Mouse (Mus musculus): Measurements from ENCODE around the gene Cldn34c3. TPM values are rescaled to one million over a fixed set of nuclear protein-coding genes. Genes with fewer than 3 reads are reported as not detected.
"Not testable (repeated sequence)": the region's sequence is repeated elsewhere in the genome, so short reads cannot be mapped to it uniquely, and the experiment has no call there.

The Cldn34c3 gene
- not detected in 2 replicates for polyA plus RNA-seq (2014; fragmentation: Nextera tagmentation; extraction: Ambion mirVana)

- not testable (repeated sequence) for ATAC-seq (ENCODE audit: low read depth); H3K4me2 ChIP-seq (ENCODE audit: low read depth, low read length); H3K27me3 ChIP-seq (ENCODE audit: control insufficient read depth, insufficient read depth, low read length); H3K36me3 ChIP-seq (ENCODE audit: control insufficient read depth, insufficient read depth, low read length); H3K9ac ChIP-seq (replicated peaks; ENCODE audit: low read depth, low read length); H3K4me3 ChIP-seq (ENCODE audit: low read depth, low read length); H3K4me1 ChIP-seq (ENCODE audit: control insufficient read depth, insufficient read depth, low read length); H3K9me3 ChIP-seq (ENCODE audit: control insufficient read depth, low read length); H3K27ac ChIP-seq (ENCODE audit: low read depth, low read length)
These were observed at the start of gene Cldn34c3 for GRCm38 (mm10) chrX:123793365-123793764. Cldn34c3 (plus strand) TSS chrX:123793665.

Other genes with a start within 250 kb of the Cldn34c3 start
- gene Cldn34c2, start 212.0 kb upstream of the Cldn34c3 start, polyA plus RNA-seq (2014; fragmentation: Nextera tagmentation; extraction: Ambion mirVana): not detected in 2 replicates
- gene Gm17467, start 88.9 kb upstream of the Cldn34c3 start, polyA plus RNA-seq (2014; fragmentation: Nextera tagmentation; extraction: Ambion mirVana): not detected in 2 replicates